Comparison of ENCODE assay signal across 8 mouse cellular contexts in genomic region chr9:107567702-107568319, GRCm38 (mm10). TPM values are rescaled to one million over a fixed set of nuclear protein-coding genes. Genes with fewer than 3 reads are reported as not detected.
A peak's percentile ranks its signal among the peaks of the same experiment; 100 is the strongest.
DNase-seq lines count a peak whose midpoint lies in the region; ATAC-seq and TF ChIP-seq lines count a peak whose summit lies in the region.

Hyal2 (plus strand) TSS chr9:107567945.

- H3K4me3 ChIP-seq in embryonic facial prominence, embryonic 11.5 days (ENCODE audit: low read depth, low read length) = peak within 1 kb of the TSS; percentile 86
- H3K4me3 ChIP-seq in heart, embryonic 13.5 days = peak within 1 kb of the TSS; percentile 87
- H3K4me3 ChIP-seq in kidney, embryonic 16.5 days (ENCODE audit: low read length) = peak within 1 kb of the TSS; percentile 87
- peak within 1 kb of the TSS; percentile 94 for H3K4me3 ChIP-seq in liver, postnatal 0 days (ENCODE audit: low read depth, low read length)
- peak within 1 kb of the TSS; percentile 92 for H3K4me3 ChIP-seq in stomach, embryonic 16.5 days (replicated peaks; ENCODE audit: low read length)

- no peaks in the 10 kb centered on the region for H3K27me3 ChIP-seq in embryonic facial prominence, embryonic 11.5 days (ENCODE audit: control insufficient read depth, insufficient read depth, low read length)
- H3K27me3 ChIP-seq in heart, embryonic 13.5 days (replicated peaks) = no peaks in the 10 kb centered on the region
- H3K27me3 ChIP-seq in kidney, embryonic 16.5 days (ENCODE audit: insufficient read depth, low read length) = no peaks in the 10 kb centered on the region
- no peaks in the 10 kb centered on the region for H3K27me3 ChIP-seq in liver, postnatal 0 days (ENCODE audit: insufficient read depth, low read length)
- H3K27me3 ChIP-seq in stomach, embryonic 16.5 days (ENCODE audit: control insufficient read depth, insufficient read depth, low read length) = no peaks in the 10 kb centered on the region

- no peak for DNase-seq in layer of hippocampus, adult 8-10 months (ENCODE audit: low spot score in 2 of 2)
- no peak for DNase-seq in layer of hippocampus, adult 11-12 months (ENCODE audit: low spot score)
- no peak for DNase-seq in embryonic facial prominence, embryonic 11.5 days (ENCODE audit: low spot score)
- peak; percentile 64 for DNase-seq in liver, postnatal 0 days
- no peak for DNase-seq in c-Kit-positive CD71-positive TER-119-positive erythroid progenitor cells, embryonic 14.5 days (ENCODE audit: low spot score)

- no peak for TF ChIP-seq CTCF in liver, postnatal 0 days (IDR thresholded peaks at IDR 0.05; ENCODE audit: low read depth)

- peak within 1 kb of the TSS; percentile 66 for H3K27ac ChIP-seq in embryonic facial prominence, embryonic 11.5 days (replicated peaks; ENCODE audit: low read depth, low read length)
- peak within 1 kb of the TSS; percentile 83 for H3K27ac ChIP-seq in heart, embryonic 13.5 days (replicated peaks)
- peak within 1 kb of the TSS; percentile 96 for H3K27ac ChIP-seq in kidney, embryonic 16.5 days (ENCODE audit: low read length)
- H3K27ac ChIP-seq in liver, postnatal 0 days (ENCODE audit: low read depth) = peak within 1 kb of the TSS; percentile 87
- H3K27ac ChIP-seq in stomach, embryonic 16.5 days (ENCODE audit: low read length) = peak within 1 kb of the TSS; percentile 89

- H3K9ac ChIP-seq in embryonic facial prominence, embryonic 11.5 days (replicated peaks; ENCODE audit: low read length) = peak within 1 kb of the TSS; percentile 87
- H3K9ac ChIP-seq in heart, embryonic 13.5 days = peak within 1 kb of the TSS; percentile 93
- H3K9ac ChIP-seq in kidney, embryonic 16.5 days (replicated peaks; ENCODE audit: low read length) = peak within 1 kb of the TSS; percentile 85
- H3K9ac ChIP-seq in liver, postnatal 0 days (replicated peaks) = peak within 1 kb of the TSS; percentile 86
- H3K9ac ChIP-seq in stomach, embryonic 16.5 days (ENCODE audit: low read length) = peak within 1 kb of the TSS; percentile 89

- 0 out of 2 replicates have a peak, but pooled peaks cover 6% of the 10 kb centered on the region for H3K4me1 ChIP-seq in embryonic facial prominence, embryonic 11.5 days (ENCODE audit: control insufficient read depth, insufficient read depth, low read length)
- H3K4me1 ChIP-seq in heart, embryonic 13.5 days = peaks cover 69% of the 10 kb centered on the region
- H3K4me1 ChIP-seq in kidney, embryonic 16.5 days (ENCODE audit: insufficient read depth, low read length) = peaks cover 54% of the 10 kb centered on the region
- H3K4me1 ChIP-seq in liver, postnatal 0 days (ENCODE audit: insufficient read depth) = peaks cover 74% of the 10 kb centered on the region
- H3K4me1 ChIP-seq in stomach, embryonic 16.5 days (ENCODE audit: control insufficient read depth, insufficient read depth, low read length) = peaks cover 49% of the 10 kb centered on the region

- peak within 1 kb of the TSS; percentile 51 for H3K4me2 ChIP-seq in embryonic facial prominence, embryonic 11.5 days (ENCODE audit: low read depth, low read length)
- peak within 1 kb of the TSS; percentile 81 for H3K4me2 ChIP-seq in heart, embryonic 13.5 days
- H3K4me2 ChIP-seq in kidney, embryonic 16.5 days (replicated peaks; ENCODE audit: low read depth, low read length) = peak within 1 kb of the TSS; percentile 58
- H3K4me2 ChIP-seq in liver, postnatal 0 days (ENCODE audit: low read depth, low read length) = peak within 1 kb of the TSS; percentile 90
- peak within 1 kb of the TSS; percentile 90 for H3K4me2 ChIP-seq in stomach, embryonic 16.5 days (ENCODE audit: low read depth, low read length)

- 4% methylated on average over 18 of the region's 18 CpGs for WGBS in embryonic facial prominence, embryonic 11.5 days
- 8% methylated on average over 18 of the region's 18 CpGs for WGBS in heart, embryonic 13.5 days
- WGBS in kidney, embryonic 16.5 days = 6% methylated on average over 18 of the region's 18 CpGs
- 36% methylated on average over 18 of the region's 18 CpGs for whole genome bisulfite sequencing in liver, postnatal 0 days (ENCODE audit: insufficient replicate concordance)
- WGBS in stomach, embryonic 16.5 days = 6% methylated on average over 18 of the region's 18 CpGs

- ATAC-seq in embryonic facial prominence, embryonic 11.5 days (replicated peaks; ENCODE audit: insufficient number of reproducible peaks, low FRiP score, low TSS enrichment, low read depth) = no peak
- ATAC-seq in heart, embryonic 13.5 days (ENCODE audit: extremely low read depth, insufficient number of reproducible peaks, low FRiP score, low TSS enrichment) = no peak
- no peak for ATAC-seq in kidney, embryonic 16.5 days (ENCODE audit: low FRiP score, low TSS enrichment)
- no peak for ATAC-seq in liver, postnatal 0 days
- no peak for ATAC-seq in stomach, embryonic 16.5 days (ENCODE audit: insufficient read depth, low FRiP score)

- TF ChIP-seq EP300 in liver, postnatal 0 days (IDR thresholded peaks at IDR 0.05; ENCODE audit: low read depth) = peak; percentile 42; the same call in 1 of the 2 replicates

- H3K9me3 ChIP-seq in embryonic facial prominence, embryonic 11.5 days (replicated peaks; ENCODE audit: control insufficient read depth, low read length) = no peaks in the 10 kb centered on the region
- no peaks in the 10 kb centered on the region for H3K9me3 ChIP-seq in heart, embryonic 13.5 days
- H3K9me3 ChIP-seq in kidney, embryonic 16.5 days (ENCODE audit: low read length) = no peaks in the 10 kb centered on the region
- H3K9me3 ChIP-seq in liver, postnatal 0 days (ENCODE audit: low read length) = no peaks in the 10 kb centered on the region
- H3K9me3 ChIP-seq in stomach, embryonic 16.5 days (replicated peaks; ENCODE audit: control insufficient read depth, low read length) = no peaks in the 10 kb centered on the region

- peaks cover 5% of the 10 kb centered on the region for H3K36me3 ChIP-seq in embryonic facial prominence, embryonic 11.5 days (replicated peaks; ENCODE audit: control insufficient read depth, insufficient read depth, low read depth, low read length)
- peaks cover 42% of the 10 kb centered on the region for H3K36me3 ChIP-seq in heart, embryonic 13.5 days
- H3K36me3 ChIP-seq in kidney, embryonic 16.5 days (ENCODE audit: insufficient read depth, low read length) = peaks cover 32% of the 10 kb centered on the region
- H3K36me3 ChIP-seq in liver, postnatal 0 days (replicated peaks; ENCODE audit: insufficient read depth, low read length) = peaks cover 18% of the 10 kb centered on the region
- H3K36me3 ChIP-seq in stomach, embryonic 16.5 days (ENCODE audit: control insufficient read depth, insufficient read depth, low read length) = peaks cover 7% of the 10 kb centered on the region; the same call in 1 of the 2 replicates

RNA-seq across cellular contexts. Expression of gene Hyal2, which starts in this region (rescaled TPM):
- total RNA-seq in layer of hippocampus, adult 8-10 months (2022) = 10 to 100 TPM; 12.9 to 16.6 (median 16.4) TPM
- polyA plus RNA-seq in embryonic facial prominence, embryonic 11.5 days (2014; fragmentation: Nextera tagmentation; extraction: Ambion mirVana) = 138 and 150 TPM in 2 replicates
- polyA plus RNA-seq in heart, embryonic 13.5 days (2015; fragmentation: Nextera tagmentation; extraction: Ambion mirVana) = 94.0 and 104 TPM in 2 replicates
- 131 and 132 TPM in 2 replicates for polyA plus RNA-seq in kidney, embryonic 16.5 days (2015; fragmentation: Nextera tagmentation; extraction: Ambion mirVana)
- 53.9 and 54.5 TPM in 2 replicates for polyA plus RNA-seq in liver, postnatal 0 days (2015; fragmentation: Nextera tagmentation; extraction: Ambion mirVana)
- 85.2 and 91.6 TPM in 2 replicates for polyA plus RNA-seq in stomach, embryonic 16.5 days (2015; fragmentation: Nextera tagmentation; extraction: Ambion mirVana)
